ENCODE assay signal across 16 mouse cellular contexts in the genomic region with DNA sequence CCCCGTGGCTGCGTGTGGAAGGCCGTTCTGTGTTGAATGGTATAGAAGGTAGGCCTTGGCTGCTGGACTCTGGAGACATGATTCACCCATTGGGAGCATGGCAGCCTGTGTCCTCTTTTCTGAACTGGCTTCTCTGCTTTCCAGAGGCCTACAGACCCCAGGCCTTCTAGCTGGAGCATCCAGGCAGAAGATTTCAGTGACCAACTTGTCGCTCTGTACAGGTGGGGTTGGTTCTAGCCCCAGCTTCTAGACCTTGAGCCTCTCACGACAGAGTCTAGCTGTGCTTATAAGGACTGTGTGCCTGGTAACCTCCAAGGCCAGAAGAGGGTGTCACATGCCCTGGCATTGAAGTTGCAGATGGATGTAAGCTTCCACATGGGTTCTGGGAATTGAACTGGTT.
"Had no signal": no experiment of that assay in that cellular context is flagged by ENCODE, and none has a peak within 500 bp of the region (broad histone marks: within the 10 kb centered on the region; RNA-seq: fewer than 3 reads in every experiment).

No protein-coding gene starts in this region.

- H3K27ac ChIP-seq: lung, embryonic 15.5 days; macrophage; midbrain, embryonic 13.5 days; midbrain, embryonic 15.5 days; neural tube, embryonic 12.5 days; stomach, embryonic 15.5 days; stomach, postnatal 0 days had no signal

- H3K4me1 ChIP-seq: lung, embryonic 15.5 days; midbrain, embryonic 13.5 days; midbrain, embryonic 15.5 days; neural tube, embryonic 12.5 days; stomach, embryonic 15.5 days had no signal

- H3K27me3 ChIP-seq: lung, embryonic 15.5 days; megakaryocyte, embryonic 14.5 days; midbrain, embryonic 13.5 days; midbrain, embryonic 15.5 days; neural tube, embryonic 12.5 days; stomach, embryonic 15.5 days had no signal

- H3K9me3 ChIP-seq: lung, embryonic 15.5 days; midbrain, embryonic 13.5 days; midbrain, embryonic 15.5 days; neural tube, embryonic 12.5 days; stomach, embryonic 15.5 days had no signal

- DNase-seq: lung, adult 2 months; lung, postnatal 14 days; lung, postnatal 36 days; right cerebral cortex, postnatal 14 days; thymus, adult 2 months; thymus, postnatal 36 days had no signal

- H3K4me3 ChIP-seq: lung, embryonic 15.5 days; megakaryocyte, embryonic 14.5 days; midbrain, embryonic 13.5 days; midbrain, embryonic 15.5 days; neural tube, embryonic 12.5 days; stomach, embryonic 15.5 days had no signal

- H3K9ac ChIP-seq: lung, embryonic 15.5 days; midbrain, embryonic 13.5 days; midbrain, embryonic 15.5 days; neural tube, embryonic 12.5 days; stomach, embryonic 15.5 days had no signal

- ATAC-seq: lung, postnatal 0 days; midbrain, embryonic 13.5 days; midbrain, embryonic 15.5 days had no signal

- H3K4me2 ChIP-seq: lung, embryonic 15.5 days; midbrain, embryonic 11.5 days; midbrain, embryonic 13.5 days; midbrain, embryonic 15.5 days; neural tube, embryonic 12.5 days; stomach, embryonic 15.5 days had no signal
